ENCODE assay signal across 8 mouse cellular contexts in genomic region chr8:92364776-92365240, GRCm38 (mm10). TPM values are rescaled to one million over a fixed set of nuclear protein-coding genes. Genes with fewer than 3 reads are reported as not detected.
DNase-seq lines count a peak whose midpoint lies in the region; ATAC-seq lines count a peak whose summit lies in the region.
"Had no signal": no experiment of that assay in that cellular context is flagged by ENCODE, and none has a peak within 500 bp of the region (broad histone marks: within the 10 kb centered on the region; RNA-seq: fewer than 3 reads in every experiment).

No protein-coding gene starts in this region.

- WGBS in liver, embryonic 11.5 days: 15% methylated on average over 20 of the region's 20 CpGs
- whole genome bisulfite sequencing in embryonic facial prominence, embryonic 14.5 days: 39% methylated on average over 20 of the region's 20 CpGs
- WGBS in limb, embryonic 12.5 days: 13% methylated on average over 20 of the region's 20 CpGs
- WGBS in neural tube, embryonic 13.5 days: 17% methylated on average over 20 of the region's 20 CpGs

- no peak overlapping the region for H3K27ac ChIP-seq in liver, embryonic 11.5 days (ENCODE audit: low read depth, low read length)
- 0 out of 2 replicates have a peak overlapping the region, but pooled peaks have one; percentile 1 for H3K27ac ChIP-seq in embryonic facial prominence, embryonic 14.5 days (replicated peaks; ENCODE audit: low read depth, low read length)
- no peak overlapping the region for H3K27ac ChIP-seq in limb, embryonic 12.5 days
- no peak overlapping the region for H3K27ac ChIP-seq in neural tube, embryonic 13.5 days (replicated peaks)

- no peak for ATAC-seq in liver, embryonic 11.5 days (replicated peaks; ENCODE audit: low FRiP score)
- no peak for ATAC-seq in embryonic facial prominence, embryonic 14.5 days (ENCODE audit: low read depth)
- no peak for ATAC-seq in limb, embryonic 12.5 days (ENCODE audit: insufficient number of reproducible peaks, insufficient read depth, low FRiP score, low TSS enrichment, low read depth)
- ATAC-seq in neural tube, embryonic 13.5 days (ENCODE audit: low read depth): no peak

- DNase-seq in liver, embryonic 11.5 days (ENCODE audit: low spot score): peak; percentile 56
- DNase-seq in liver: no peak
- DNase-seq in embryonic facial prominence, embryonic 14.5 days (ENCODE audit: low spot score): no peak
- DNase-seq in spleen, postnatal 10 days (ENCODE audit: low spot score in 2 of 2): no peak
- no peak for DNase-seq in adrenal gland, postnatal 14 days

- peaks cover 87% of the 10 kb centered on the region for H3K27me3 ChIP-seq in liver, embryonic 11.5 days (replicated peaks; ENCODE audit: control insufficient read depth, insufficient read depth, low read length)
- H3K27me3 ChIP-seq in embryonic facial prominence, embryonic 14.5 days (replicated peaks; ENCODE audit: control insufficient read depth, insufficient read depth, low read length): peaks cover 72% of the 10 kb centered on the region
- peaks cover 92% of the 10 kb centered on the region for H3K27me3 ChIP-seq in limb, embryonic 12.5 days
- peaks cover 86% of the 10 kb centered on the region for H3K27me3 ChIP-seq in neural tube, embryonic 13.5 days

- peaks cover 12% of the 10 kb centered on the region; the same call in 1 of the 2 replicates for H3K4me1 ChIP-seq in liver, embryonic 11.5 days (replicated peaks; ENCODE audit: control insufficient read depth, insufficient read depth, low read length)
- H3K4me1 ChIP-seq in embryonic facial prominence, embryonic 14.5 days (ENCODE audit: control insufficient read depth, insufficient read depth, low read length): peaks cover 18% of the 10 kb centered on the region; the same call in 1 of the 2 replicates
- peaks cover 35% of the 10 kb centered on the region for H3K4me1 ChIP-seq in limb, embryonic 12.5 days (replicated peaks)
- peaks cover 62% of the 10 kb centered on the region for H3K4me1 ChIP-seq in neural tube, embryonic 13.5 days (replicated peaks)

- no peaks in the 10 kb centered on the region for H3K36me3 ChIP-seq in liver, embryonic 11.5 days (ENCODE audit: control insufficient read depth, insufficient read depth, low read length)
- H3K36me3 ChIP-seq in embryonic facial prominence, embryonic 14.5 days (ENCODE audit: control insufficient read depth, insufficient read depth, low read length): peaks cover 9% of the 10 kb centered on the region; the same call in 1 of the 2 replicates
- no peaks in the 10 kb centered on the region for H3K36me3 ChIP-seq in limb, embryonic 12.5 days
- no peaks in the 10 kb centered on the region for H3K36me3 ChIP-seq in neural tube, embryonic 13.5 days

- H3K9ac ChIP-seq in liver, embryonic 11.5 days (ENCODE audit: low read depth, low read length): no peak overlapping the region
- H3K9ac ChIP-seq in embryonic facial prominence, embryonic 14.5 days (ENCODE audit: low read depth, low read length): peak overlapping the region; percentile 63
- no peak overlapping the region; the same call in 1 of the 2 replicates for H3K9ac ChIP-seq in limb, embryonic 12.5 days (replicated peaks)
- H3K9ac ChIP-seq in neural tube, embryonic 13.5 days: no peak overlapping the region

- H3K4me3 ChIP-seq in liver, embryonic 11.5 days (ENCODE audit: low read depth, low read length): peak overlapping the region; percentile 8; the same call in 1 of the 2 replicates
- peak overlapping the region; percentile 39 for H3K4me3 ChIP-seq in embryonic facial prominence, embryonic 14.5 days (ENCODE audit: low read depth, low read length)
- H3K4me3 ChIP-seq in limb, embryonic 12.5 days (replicated peaks): peak overlapping the region; percentile 33; the same call in 1 of the 2 replicates
- peak overlapping the region; percentile 31 for H3K4me3 ChIP-seq in neural tube, embryonic 13.5 days
- H3K4me3 ChIP-seq: myocyte had no signal

- no peaks in the 10 kb centered on the region for H3K9me3 ChIP-seq in liver, embryonic 11.5 days (ENCODE audit: control insufficient read depth, low read length)
- no peaks in the 10 kb centered on the region for H3K9me3 ChIP-seq in embryonic facial prominence, embryonic 14.5 days (ENCODE audit: control insufficient read depth, low read length)
- no peaks in the 10 kb centered on the region for H3K9me3 ChIP-seq in limb, embryonic 12.5 days
- no peaks in the 10 kb centered on the region for H3K9me3 ChIP-seq in neural tube, embryonic 13.5 days

- H3K4me2 ChIP-seq in liver, embryonic 11.5 days: no peak overlapping the region
- H3K4me2 ChIP-seq in embryonic facial prominence, embryonic 14.5 days (ENCODE audit: low read depth, low read length): peak overlapping the region; percentile 57
- peak overlapping the region; percentile 51 for H3K4me2 ChIP-seq in limb, embryonic 12.5 days
- H3K4me2 ChIP-seq in neural tube, embryonic 13.5 days: peak overlapping the region; percentile 52

RNA-seq across cellular contexts. Expression of gene Irx5, which starts 7.4 kb away (rescaled TPM):
- 1.3 and 1.4 TPM in 2 replicates for polyA plus RNA-seq in liver, embryonic 11.5 days (2014; fragmentation: Nextera tagmentation; extraction: Ambion mirVana)
- polyA plus RNA-seq in embryonic facial prominence, embryonic 14.5 days (2014; fragmentation: Nextera tagmentation; extraction: Ambion mirVana): 11.4 and 14.2 TPM in 2 replicates
- polyA plus RNA-seq in limb, embryonic 12.5 days (2016; fragmentation: Nextera tagmentation; extraction: Ambion mirVana): 12.3 and 15.5 TPM in 2 replicates
- polyA plus RNA-seq in neural tube, embryonic 13.5 days (2015; fragmentation: Nextera tagmentation; extraction: Ambion mirVana): 8.5 and 9.9 TPM in 2 replicates
- 1.5 and 1.7 TPM in 2 replicates for total RNA-seq in adrenal gland, postnatal 14 days (2021)
